ENCODE assay signal across 21 mouse cellular contexts in genomic region chr2:141008458-141008857, GRCm38 (mm10).
DNase-seq lines count a peak whose midpoint lies in the region; ATAC-seq and TF ChIP-seq lines count a peak whose summit lies in the region.
"Had no signal": no experiment of that assay in that cellular context is flagged by ENCODE, and none has a peak within 500 bp of the region (broad histone marks: within the 10 kb centered on the region; RNA-seq: fewer than 3 reads in every experiment).

No protein-coding gene starts in this region.

- TF ChIP-seq POLR2A in bone marrow macrophage, adult 2 months (IDR thresholded peaks at IDR 0.05; ENCODE audit: borderline replicate concordance, low read depth, low read length) = no peak
- no peak for TF ChIP-seq POLR2A in lung, adult 2 months (IDR thresholded peaks at IDR 0.05; ENCODE audit: borderline replicate concordance, extremely low read depth, low read depth, low read length)

- no peak for DNase-seq in left cerebral cortex, adult 2 months (ENCODE audit: extremely low spot score in 1 of 2, low spot score in 2 of 2)
- DNase-seq in left cerebral cortex, postnatal 10 days (ENCODE audit: extremely low spot score in 1 of 2, low spot score in 2 of 2) = no peak
- DNase-seq in telencephalon, adult 2 months (ENCODE audit: low read depth, low spot score) = peak; percentile 62
- no peak for DNase-seq in c-Kit-positive CD71-positive TER-119-positive erythroid progenitor cells, embryonic 14.5 days (ENCODE audit: low spot score)
- no peak for DNase-seq in lung, adult 2 months
- DNase-seq: adrenal gland, adult 2 months; adrenal gland, postnatal 25 days; cerebellum, adult 18-20 months; cerebellum, adult 9-11 months; cerebellum, postnatal 36 days; heart, adult 2 months; heart, postnatal 14 days had no signal

- 0 out of 2 replicates have a peak overlapping the region, but pooled peaks have one; percentile 15 for H3K27ac ChIP-seq in left cerebral cortex, adult 2 months
- peak overlapping the region; percentile 65 for H3K27ac ChIP-seq in bone marrow macrophage, adult 2 months (ENCODE audit: insufficient read depth, low read depth, low read length)
- H3K27ac ChIP-seq: embryonic facial prominence, embryonic 15.5 days; heart, adult 2 months; heart, embryonic 15.5 days; hindbrain, embryonic 10.5 days; hindbrain, embryonic 15.5 days had no signal

- TF ChIP-seq CTCF in left cerebral cortex, adult 2 months (IDR thresholded peaks at IDR 0.05) = no peak
- TF ChIP-seq CTCF in bone marrow macrophage, adult 2 months (IDR thresholded peaks at IDR 0.05; ENCODE audit: low read depth, low read length) = no peak
- no peak for TF ChIP-seq CTCF in lung, adult 2 months (IDR thresholded peaks at IDR 0.05; ENCODE audit: insufficient read depth, low read length)

- H3K4me1 ChIP-seq in bone marrow macrophage, adult 2 months (ENCODE audit: control insufficient read depth, insufficient read depth, low read length) = peaks cover 27% of the 10 kb centered on the region
- no peaks in the 10 kb centered on the region for H3K4me1 ChIP-seq in lung, adult 2 months (ENCODE audit: control insufficient read depth, insufficient read depth, low read length)
- H3K4me1 ChIP-seq: embryonic facial prominence, embryonic 15.5 days had no signal

- intact Hi-C loops in left cerebral cortex, adult 2 months (cut with DNase I) = loop anchor here (2.0 kb wide), 2 partner anchors 118 to 338 kb away; partner anchors contain the start of gene Flrt3
- intact Hi-C loops in left cerebral cortex, postnatal 10 days (cut with DNase I) = no loop called here

- peak; percentile 72 for ATAC-seq in common myeloid progenitor, adult 5-6 weeks (replicated peaks; ENCODE audit: low read depth, poor library complexity, severe bottlenecking)
- ATAC-seq: forebrain, embryonic 16.5 days; intestine, embryonic 16.5 days had no signal

- H3K4me3 ChIP-seq in left cerebral cortex, adult 2 months = no peak overlapping the region
- H3K4me3 ChIP-seq in bone marrow macrophage, adult 2 months (ENCODE audit: insufficient read depth, low read length) = no peak overlapping the region
- no peak overlapping the region for H3K4me3 ChIP-seq in lung, adult 2 months (replicated peaks; ENCODE audit: extremely low read depth, low read depth, low read length)
- H3K4me3 ChIP-seq: embryonic facial prominence, embryonic 15.5 days; erythroblast, embryonic 14.5 days; heart, adult 2 months; heart, embryonic 15.5 days; hindbrain, embryonic 10.5 days; hindbrain, embryonic 15.5 days had no signal

- 58% methylated on average over 1 of the region's 1 CpGs for WGBS in lung, adult 2 months
